Mouse (Mus musculus) spleen, adult 2 months (tissue): ENCODE measurements around the gene Pam.

Experiments used
- CTCF ChIP-seq: fragments of 200-500 bp; IDR thresholded peaks from 2 replicates; pipeline ENCODE4 v1.5.1; 2011; ENCODE audit warnings: mild to moderate bottlenecking, inconsistent platforms; ENCODE audit not compliant: insufficient read depth, insufficient read length, insufficient replicate concordance; ENCODE audit errors: extremely low read depth
- POLR2A ChIP-seq: fragments of 200-500 bp; IDR thresholded peaks from 2 replicates; pipeline ENCODE4 v1.6.1; 2011; ENCODE audit warnings: low read depth, low read length, inconsistent platforms

DNA sequence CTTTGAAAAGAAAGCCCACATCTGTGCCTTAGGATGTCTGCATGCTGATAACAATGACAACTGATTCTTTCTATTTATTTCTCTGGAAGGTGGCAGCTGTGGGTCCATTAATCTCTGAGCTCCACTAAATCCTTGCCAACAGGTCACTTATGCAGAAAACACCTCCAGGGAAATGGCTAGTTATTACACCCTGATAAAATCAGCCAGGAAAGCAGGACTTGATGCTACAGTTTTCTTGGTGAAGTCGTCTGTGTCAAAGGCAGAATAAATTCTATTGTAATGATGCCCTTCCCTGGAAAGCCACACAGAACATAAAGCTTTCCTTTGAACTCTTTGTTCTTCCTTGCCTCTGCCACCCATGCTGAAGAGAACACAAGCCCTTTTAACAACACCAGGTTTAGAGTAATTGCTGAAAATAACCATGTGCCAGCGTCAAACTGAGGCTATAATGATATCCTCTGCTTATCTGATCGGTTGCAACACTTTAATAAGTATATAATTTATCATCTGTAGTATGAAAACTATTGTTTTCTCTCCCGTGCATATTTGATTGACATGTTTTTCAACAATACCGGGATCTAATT, 47.1 kb downstream of the Pam start:
- TF ChIP-seq POLR2A (no peak), CTCF (no peak)
